Mouse (Mus musculus): ENCODE results near the gene Gbp3.
"Not testable (repeated sequence)": the region's sequence is repeated elsewhere in the genome, so short reads cannot be mapped to it uniquely, and the experiment has no call there.

Gene Gbp3

DNA sequence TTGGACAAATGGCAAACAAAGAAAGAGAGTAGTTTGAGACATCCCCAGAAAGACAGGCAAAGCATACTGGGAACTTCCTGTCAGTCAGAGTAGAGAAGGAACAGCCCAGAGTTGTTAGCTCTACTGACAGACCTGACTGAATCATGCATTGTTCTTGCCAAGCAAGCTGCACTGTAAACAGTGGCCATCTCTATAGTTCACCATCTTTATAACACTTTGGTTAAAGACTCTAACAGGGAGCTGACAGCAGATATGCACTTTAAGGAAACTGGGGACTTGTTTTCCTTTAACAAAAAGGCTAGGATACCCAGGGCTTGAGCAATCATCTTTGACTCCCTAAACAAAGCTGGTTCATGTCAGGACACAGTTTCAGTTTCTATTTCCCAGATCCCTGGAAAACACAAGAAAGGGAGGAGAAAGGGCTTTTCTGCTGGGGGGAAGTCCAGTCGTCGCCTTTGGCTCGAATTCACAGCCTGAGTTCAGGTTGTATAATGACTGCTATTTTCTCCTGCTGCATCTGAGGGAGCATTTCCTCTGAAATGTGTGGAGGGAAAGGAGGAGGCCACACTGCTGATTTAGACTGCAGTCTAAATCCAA, at the start of gene Gbp3:
TSS of gene Gbp3 (plus strand) at position 395 of the 597 bp plus-strand sequence.
- DNase-seq (ENCODE audit: low read depth, low spot score) = no peak

DNA sequence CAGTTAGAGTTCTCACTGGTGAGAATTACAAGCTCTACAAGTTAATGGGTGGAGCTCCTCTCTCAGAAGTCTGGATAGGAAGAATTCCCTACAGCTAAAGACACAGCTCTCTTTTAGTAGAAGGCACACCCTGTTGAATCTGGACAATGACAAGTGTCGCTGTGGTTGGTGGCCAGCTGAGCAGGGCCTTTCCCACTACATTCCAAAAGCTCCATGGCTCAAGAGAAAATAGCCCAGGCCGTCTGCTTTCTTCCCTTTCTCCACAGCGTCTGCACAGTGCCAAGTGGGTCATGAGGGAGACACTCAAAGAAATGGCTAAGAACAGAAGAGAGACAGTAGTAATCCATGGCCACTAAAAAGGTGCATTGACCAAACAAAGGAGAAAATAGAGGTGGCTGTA, 31.7 kb upstream of the Gbp3 start:
- no peak for DNase-seq (ENCODE audit: low read depth, low spot score)

DNA sequence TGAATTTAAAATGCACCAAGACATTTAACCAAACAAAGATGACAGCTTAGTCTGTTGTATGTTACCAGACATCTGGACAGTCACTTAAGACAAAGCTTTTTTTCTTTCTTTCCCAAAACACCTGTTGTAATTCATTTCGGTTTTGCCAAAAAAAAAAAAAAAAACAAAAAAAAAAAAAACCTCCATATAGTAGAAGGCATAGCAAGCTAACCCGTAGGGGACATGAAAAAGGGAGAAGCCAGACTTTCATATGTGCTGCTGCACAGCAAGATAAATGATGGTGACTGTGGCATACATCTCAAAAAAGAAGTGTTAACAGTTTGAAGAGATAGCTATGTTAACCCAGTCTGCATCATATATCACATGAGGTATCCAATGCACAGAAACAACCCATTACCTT, 30.2 kb upstream of the Gbp3 start:
- no peak for DNase-seq (ENCODE audit: low read depth, low spot score)

DNA sequence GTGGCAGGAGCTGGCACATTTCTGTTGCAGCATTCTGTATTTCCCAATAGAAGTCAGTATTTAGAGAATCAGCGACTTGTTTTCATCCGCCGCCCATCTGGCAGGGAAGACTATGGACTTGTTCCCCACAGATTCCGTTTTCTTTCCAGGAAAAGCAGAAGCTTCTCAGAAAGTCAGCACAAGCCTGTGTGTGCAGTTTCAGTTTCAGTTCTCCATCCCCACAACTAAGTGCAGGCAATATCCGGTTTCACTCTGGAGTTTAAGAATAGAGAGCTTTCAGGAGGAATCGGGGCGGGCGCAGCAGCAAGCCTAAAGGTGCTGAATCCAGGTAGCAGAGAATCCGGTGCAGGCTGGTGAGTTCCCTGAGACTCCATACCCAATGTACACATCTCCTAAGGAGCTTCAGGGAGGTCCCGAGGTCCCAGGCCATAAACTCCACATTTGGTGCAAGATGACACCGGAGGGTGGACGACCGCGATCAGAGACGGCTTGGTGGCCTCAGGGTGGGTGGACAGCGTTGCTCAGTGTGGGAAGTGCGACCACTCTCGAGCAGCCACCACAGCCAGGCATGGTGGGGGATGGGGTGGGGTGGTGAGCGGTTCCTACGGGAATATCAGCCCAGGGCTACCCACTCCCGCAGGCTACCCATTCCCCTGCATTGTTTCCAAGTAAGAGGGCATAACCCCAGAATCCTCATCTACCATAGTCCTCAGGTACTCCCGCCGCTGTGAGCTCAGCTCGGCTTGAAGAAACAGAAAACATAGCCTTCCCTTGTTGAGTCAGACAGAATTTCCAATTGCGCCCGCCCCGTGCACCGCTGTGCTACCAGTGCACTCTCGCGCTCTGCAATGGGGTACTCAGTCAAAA, 29.5 kb upstream of the Gbp3 start, which contains the start of gene Gbp7:
TSS of gene Gbp7 (plus strand) at position 256 of the 867 bp plus-strand sequence.
- DNase-seq (ENCODE audit: low read depth, low spot score) = peak; percentile 17

DNA sequence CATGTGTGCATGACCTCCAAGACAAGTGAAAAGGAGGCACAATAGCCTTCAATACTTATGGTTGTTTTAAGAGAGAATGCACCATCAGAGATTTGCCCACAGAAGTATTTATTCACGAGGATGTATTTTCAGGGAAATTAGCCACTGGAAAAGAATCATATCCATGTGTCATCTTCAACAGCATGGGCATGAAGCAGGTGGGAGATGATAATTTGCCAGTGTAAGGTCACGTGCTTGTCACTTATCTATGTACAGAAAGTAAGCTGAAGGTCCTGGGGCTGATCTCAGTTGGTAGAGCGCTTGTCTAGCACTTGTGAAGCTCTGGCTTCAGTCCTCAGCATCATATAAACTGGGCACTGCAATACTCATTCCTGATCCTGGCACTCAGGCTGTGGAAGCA, 28.2 kb upstream of the Gbp3 start:
- DNase-seq (ENCODE audit: low read depth, low spot score) = no peak

DNA sequence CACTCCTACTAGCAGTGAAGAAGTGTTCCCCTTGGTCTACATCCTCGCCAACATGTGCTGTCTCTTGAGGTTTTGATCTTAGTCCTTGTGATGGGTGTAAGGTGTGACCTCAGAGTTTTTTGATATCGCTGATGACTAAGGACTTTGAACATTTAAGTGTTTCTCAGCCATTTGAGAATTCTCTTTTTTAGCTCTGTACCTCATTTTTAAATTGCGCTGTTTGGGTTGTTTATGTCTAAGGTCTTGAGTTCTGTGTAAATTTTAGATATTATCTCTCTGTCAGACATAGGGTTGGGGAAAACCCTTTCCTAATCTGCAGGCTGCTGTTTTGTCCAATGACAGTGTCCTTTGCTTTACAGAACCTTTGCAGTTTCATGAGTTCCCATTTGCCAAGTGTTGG, 26.6 kb upstream of the Gbp3 start:
- no peak for DNase-seq (ENCODE audit: low read depth, low spot score)

DNA sequence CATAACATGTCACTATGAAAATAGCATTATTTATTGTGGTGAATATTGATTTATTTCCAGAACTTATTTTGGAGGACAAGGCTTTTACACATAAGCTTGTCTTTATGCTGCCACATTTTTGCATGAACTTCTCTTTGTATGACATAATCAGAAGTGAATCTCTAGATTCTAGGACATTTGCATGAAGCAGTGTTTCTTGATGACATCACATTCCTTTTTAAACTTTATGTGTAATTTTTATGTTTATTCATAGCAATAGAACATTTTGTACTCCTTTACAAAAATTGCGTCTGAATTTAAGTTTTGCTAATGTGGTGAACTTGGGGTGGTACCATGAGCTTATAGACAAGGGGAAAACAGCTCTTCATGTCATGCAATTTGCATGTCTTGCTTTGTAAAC, 24.2 kb upstream of the Gbp3 start:
- DNase-seq (ENCODE audit: low read depth, low spot score) = no peak

DNA sequence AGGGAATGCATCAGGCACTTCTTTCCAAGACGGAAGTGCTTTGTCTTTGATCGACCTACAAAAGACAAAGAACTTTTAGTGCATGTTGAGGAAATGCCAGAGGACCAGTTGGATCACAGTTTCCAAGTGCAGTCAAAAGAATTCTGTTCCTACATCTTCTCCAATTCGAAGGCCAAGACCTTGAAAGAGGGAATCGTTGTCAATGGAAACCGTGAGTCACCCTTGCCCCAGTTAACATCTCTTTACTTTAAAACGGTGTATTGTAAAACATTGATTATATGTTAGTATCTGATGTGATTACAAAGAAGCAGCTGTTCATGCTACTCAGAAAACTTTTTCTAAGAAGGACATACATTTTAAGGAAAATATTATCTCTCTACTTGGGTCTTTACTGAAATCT, 18.4 kb upstream of the Gbp3 start:
- DNase-seq (ENCODE audit: low read depth, low spot score) = no peak

DNA sequence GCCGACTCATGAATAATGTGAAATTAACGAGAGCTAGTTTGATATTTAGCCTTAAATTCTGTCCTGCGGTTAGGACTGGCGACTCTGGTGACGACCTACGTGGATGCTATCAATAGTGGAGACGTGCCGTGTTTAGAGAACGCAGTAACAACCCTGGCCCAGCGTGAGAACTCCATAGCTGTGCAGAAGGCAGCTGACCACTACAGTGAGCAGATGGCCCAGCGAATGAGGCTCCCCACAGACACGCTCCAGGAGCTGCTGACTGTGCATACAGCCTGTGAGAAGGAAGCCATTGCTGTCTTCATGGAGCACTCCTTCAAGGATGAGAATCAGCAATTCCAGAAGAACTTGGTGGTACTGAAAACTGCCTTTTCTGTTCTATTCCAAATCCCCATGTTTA, 17.1 kb upstream of the Gbp3 start:
- not testable (repeated sequence) for DNase-seq (ENCODE audit: low read depth, low spot score)

DNA sequence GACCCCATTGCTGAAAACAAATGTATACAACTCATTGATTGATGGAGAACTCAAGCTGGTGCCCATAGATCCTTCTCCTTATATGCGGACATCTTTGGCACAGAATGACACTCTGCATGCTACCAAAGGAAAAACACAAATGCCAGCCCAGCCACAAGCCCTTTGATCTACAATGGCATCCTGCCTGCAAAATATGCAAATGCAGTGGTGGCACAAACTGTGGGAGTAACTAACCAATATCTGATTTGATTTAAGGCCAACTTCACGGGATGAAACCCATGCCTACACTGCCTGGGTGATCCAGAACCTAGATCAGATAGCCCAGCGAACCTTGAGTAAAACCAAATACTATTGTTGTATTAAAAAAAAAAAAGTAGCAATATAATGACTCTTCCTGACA, 13.1 kb upstream of the Gbp3 start:
- DNase-seq (ENCODE audit: low read depth, low spot score) = no peak

DNA sequence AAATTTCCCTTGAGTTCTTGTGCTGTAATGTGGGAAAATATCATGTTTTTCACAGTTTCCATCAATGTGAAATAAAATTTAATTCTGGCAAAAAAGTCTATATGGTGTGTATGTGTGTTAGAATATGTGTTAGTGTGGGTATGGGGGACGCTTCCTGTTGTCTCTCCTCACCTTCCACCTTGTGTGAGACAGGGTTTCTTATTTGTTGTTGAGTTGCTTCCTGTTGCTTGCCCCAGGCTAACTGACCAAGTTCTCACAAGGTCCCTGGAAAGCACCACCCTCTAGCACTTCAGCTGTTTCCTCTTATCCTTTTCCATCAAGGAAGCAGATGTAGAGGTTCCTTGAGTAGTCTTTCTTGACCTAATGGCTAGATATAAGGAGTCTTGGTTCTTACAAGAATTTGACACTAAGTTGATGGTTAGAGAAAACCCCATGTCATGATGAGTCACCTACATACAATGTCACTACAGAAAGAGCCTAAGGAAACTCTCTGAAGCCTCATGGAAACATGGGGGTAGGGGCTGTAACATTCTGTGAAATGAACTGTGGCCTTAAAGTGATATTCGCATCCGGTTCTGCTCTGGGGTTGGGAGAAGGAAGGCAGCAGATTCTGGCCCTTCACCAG, 9.7 kb upstream of the Gbp3 start:
- DNase-seq (ENCODE audit: low read depth, low spot score) = no peak

DNA sequence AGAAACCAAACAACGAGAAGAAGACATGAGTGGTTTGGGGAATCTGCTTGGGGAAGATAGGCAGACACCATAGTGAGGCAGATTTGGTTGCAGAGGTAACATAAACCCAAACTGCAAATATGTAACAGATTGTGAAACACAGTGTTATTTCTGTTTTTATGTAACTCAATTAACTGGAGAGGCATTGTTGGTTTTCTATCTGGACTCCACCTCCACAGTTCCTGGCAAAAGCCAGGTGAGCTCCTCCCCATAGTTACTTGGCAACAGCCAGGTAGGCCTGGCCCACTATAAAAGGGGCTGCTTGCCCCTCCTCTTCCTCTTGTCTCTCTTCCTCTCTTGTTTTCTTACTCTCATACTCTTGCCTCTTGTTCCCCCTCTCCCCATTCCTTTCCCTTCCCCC, 5.2 kb upstream of the Gbp3 start:
- no peak for DNase-seq (ENCODE audit: low read depth, low spot score)

DNA sequence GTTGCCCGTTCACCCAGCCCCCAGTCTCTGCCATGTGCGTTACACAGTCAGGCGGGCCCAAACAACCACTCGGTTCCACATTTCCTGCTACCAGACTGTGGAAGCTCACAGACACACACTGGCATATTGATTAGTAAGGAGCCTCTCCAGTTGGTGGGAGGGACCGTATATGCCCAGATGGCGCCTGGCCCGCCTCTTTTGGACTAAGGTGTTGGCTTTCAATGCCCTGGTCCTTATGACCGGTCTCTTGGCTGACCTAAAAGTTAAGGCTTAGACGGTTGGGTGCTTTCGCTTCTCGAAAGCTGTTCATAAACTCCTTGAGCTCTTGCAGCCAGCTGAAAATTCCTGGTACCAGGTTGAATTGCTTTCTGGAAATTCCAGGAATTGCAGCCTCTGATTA, 4.2 kb upstream of the Gbp3 start:
- no peak for DNase-seq (ENCODE audit: low read depth, low spot score)

DNA sequence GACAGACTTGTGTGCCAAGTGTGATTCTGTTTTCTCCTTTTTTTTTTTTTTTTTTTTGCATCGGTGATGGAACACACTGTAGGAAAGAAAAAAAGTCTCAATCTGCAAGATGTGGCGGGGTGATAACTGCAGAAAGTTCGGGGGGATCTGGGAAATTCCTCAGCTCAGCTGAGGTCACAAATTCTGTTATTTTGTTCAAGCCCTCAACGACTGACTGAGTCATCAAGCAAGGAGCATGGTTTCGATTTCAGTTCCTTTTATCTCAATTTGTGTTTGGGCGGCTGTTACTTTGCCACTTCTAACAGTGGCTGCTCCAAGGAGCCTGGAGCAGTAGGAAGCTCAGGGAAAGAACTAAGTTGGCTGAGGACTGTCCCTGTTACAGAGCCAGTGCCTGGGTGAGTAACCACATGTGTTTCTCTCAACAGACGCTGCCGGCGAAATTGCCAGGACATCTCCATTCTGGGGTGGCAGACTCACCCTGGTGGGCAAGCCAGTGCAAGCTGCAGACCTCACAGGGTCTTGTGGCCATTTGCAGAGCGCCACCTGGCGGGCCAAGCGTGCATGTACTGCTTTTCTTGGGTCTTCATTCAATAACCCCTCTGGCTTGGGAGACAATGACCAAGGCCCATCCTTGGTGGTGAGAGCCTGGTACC, 596 bp downstream of the Gbp3 start:
- peak; percentile 19 for DNase-seq (ENCODE audit: low read depth, low spot score)

DNA sequence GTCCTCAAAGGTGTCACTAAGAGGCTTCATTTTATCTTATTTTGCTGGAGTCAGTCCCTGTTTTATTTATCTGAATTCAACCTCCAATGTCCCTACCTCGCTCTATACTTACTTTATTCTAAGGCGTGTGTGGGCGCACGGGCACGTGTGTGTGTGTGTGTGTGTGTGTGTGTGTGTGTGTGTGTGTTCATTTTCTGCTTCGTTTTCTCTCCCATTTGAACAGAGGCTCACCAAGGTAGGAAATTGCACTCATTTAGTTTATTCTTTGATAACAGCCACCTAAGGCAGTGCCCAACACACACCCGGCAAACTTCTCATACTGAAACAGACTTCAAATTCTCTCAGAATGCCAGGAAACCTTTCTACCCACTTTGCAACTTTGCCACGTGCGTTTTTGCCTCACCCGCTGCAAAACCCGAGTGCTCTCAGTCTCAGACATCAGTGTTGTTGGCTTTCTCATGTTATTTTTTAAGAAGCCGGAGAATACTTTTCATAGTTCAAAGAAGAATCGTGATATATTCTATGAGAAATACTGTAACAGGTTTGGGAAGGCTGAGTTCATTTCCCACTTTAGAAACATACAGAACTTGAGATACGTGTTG, 1.3 kb downstream of the Gbp3 start:
- DNase-seq (ENCODE audit: low read depth, low spot score) = no peak

DNA sequence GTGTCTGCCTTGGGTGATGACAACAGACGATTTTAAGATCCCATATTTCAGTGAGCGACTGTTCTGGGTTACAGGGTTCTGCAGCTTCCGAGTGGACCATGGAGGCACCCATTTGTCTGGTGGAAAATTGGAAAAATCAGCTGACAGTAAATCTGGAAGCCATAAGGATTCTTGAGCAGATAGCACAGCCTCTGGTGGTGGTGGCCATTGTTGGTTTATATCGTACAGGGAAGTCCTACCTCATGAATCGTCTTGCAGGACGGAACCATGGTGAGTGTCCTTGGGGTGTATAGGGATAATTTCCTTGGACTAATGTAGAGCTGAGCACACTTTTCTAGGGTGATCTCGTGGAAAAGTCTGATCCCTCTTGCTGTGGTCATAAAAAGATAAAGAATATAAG, 1.8 kb downstream of the Gbp3 start:
- DNase-seq (ENCODE audit: low read depth, low spot score) = no peak

DNA sequence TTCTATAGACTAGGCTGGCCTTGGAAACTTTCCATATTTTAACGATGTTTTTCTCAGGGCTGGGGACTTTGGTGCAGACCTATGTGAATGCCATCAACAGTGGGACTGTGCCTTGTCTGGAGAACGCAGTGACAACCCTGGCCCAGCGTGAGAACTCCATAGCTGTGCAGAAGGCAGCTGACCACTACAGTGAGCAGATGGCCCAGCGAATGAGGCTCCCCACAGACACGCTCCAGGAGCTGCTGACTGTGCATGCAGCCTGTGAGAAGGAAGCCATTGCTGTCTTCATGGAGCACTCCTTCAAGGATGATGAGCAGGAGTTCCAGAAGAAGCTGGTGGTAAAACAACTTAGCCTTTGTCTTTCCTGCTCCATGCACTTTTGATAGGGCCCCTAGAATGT, 7.7 kb downstream of the Gbp3 start:
- DNase-seq (ENCODE audit: low read depth, low spot score) = not testable (repeated sequence)

DNA sequence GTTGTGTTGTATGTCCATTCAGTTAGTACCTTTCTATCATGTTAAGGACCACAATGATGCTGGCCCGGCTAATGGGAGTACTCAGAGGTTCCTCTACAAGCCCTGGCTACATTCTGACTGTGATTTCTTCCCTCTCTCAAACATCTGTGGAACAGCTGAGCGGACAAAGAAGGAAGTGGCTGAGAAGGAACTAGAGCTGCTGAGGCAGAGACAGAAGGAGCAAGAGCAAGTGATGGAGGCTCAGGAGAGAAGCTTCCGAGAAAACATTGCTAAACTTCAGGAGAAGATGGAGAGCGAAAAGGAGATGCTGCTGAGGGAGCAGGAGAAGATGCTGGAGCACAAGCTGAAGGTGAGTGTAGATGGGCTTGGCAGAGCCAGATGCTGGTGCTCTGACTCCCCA, 10.9 kb downstream of the Gbp3 start:
- no peak for DNase-seq (ENCODE audit: low read depth, low spot score)

DNA sequence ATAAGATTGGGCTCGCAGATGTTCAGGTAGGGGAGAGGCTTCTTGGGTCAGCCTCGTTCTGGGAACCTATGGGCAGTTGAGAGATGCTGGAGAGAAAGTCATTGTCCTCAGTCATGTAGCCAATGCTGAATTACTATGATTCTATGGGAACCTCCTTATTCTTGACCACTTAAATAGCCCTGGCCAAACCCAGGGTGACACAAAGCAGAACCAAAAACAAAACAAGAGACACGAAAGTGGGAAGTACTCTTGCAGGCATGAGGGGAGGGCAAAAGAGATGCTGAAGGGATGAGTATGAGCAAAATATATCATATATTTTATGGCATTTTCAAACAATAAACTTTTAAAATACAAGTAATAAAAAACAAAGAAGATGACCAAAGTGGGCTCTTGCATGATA, 17.3 kb downstream of the Gbp3 start:
- no peak for DNase-seq (ENCODE audit: low read depth, low spot score)

DNA sequence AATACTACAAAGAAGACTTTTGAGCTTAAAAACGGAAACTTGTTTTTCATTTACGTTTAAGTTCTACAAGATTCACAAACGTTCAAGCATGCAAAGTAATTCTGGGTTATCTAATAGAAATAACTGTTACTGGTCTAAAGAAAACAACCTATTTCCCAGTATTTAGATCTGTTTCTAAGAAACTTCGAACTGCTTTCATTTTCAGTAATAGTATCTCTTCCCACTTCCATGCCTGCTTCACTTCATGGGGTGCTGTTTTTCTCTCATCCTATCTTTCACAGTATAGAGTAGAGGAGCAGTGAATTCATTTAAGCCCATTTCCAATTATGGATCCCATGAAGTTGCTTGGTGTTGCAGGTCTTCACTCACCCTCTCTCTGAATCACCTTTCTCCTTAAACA, 18.5 kb downstream of the Gbp3 start:
- DNase-seq (ENCODE audit: low read depth, low spot score) = no peak

DNA sequence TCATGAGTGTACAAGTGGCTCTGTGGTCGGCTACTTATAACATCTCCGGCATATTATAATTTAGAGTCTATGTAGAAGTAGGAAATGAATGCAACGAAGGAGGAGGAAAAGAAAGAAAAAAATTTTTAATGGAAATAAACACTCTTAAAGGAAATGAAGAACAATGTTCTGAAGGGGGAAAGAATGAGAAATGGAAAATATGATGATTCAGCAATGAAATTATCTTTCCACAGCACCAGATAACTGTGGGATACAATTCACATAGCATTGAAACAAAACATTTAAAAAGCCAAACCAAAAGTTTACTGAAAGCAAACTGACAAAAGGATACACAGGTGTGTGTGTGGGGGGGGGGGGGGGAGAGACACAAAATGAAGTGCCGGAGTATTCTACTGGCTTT, 23.2 kb downstream of the Gbp3 start:
- no peak for DNase-seq (ENCODE audit: low read depth, low spot score)

DNA sequence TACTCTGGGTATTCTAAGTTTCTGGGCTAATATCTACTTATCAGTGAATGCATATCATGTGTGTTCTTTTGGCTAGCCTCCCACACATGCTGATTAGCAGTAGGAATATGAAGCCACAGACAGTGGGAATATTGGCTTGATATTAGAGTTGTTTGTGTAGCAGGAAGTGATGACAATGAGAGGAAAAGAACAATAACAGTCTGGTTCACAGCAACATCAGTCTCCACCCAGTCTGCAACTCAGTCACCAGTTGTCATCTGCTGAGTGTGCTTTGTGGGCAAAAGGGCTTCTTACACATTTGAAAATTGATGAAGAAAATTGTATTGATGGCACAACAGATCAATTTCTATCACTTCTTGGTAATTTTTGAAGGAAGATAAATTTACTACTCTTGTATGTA, 27.6 kb downstream of the Gbp3 start:
- no peak for DNase-seq (ENCODE audit: low read depth, low spot score)
